ENCODE assay signal across 26 mouse cellular contexts in genomic region chrX:38669111-38669903, GRCm38 (mm10).
"Had no signal": no experiment of that assay in that cellular context is flagged by ENCODE, and none has a peak within 500 bp of the region (broad histone marks: within the 10 kb centered on the region; RNA-seq: fewer than 3 reads in every experiment).

No protein-coding gene starts in this region.

- H3K4me1 ChIP-seq: hindbrain, embryonic 10.5 days; hindbrain, embryonic 12.5 days; kidney, embryonic 15.5 days; limb, embryonic 13.5 days; limb, embryonic 15.5 days; liver, embryonic 12.5 days had no signal

- ATAC-seq: forebrain, postnatal 0 days; hindbrain, embryonic 16.5 days; inflammation-experienced regulatory T-cells, adult 6 months; liver, embryonic 12.5 days had no signal

- H3K9me3 ChIP-seq: hindbrain, embryonic 10.5 days; hindbrain, embryonic 12.5 days; kidney, embryonic 15.5 days; limb, embryonic 13.5 days; limb, embryonic 15.5 days; liver, embryonic 12.5 days had no signal

- H3K27me3 ChIP-seq: hindbrain, embryonic 12.5 days; kidney, embryonic 15.5 days; limb, embryonic 13.5 days; limb, embryonic 15.5 days; liver, embryonic 12.5 days had no signal

- DNase-seq: forebrain, postnatal 0 days; gastrocnemius, adult 2 months; gastrocnemius, postnatal 10 days; gastrocnemius, postnatal 25 days; heart, adult 2 months; heart, postnatal 10 days; heart, postnatal 4 days; kidney, adult 11 months; kidney, adult 2 months; kidney, adult 9 months; kidney, postnatal 14 days; kidney, postnatal 36 days; layer of hippocampus, postnatal 36 days; left cerebral cortex, postnatal 4 days had no signal

- H3K4me2 ChIP-seq: heart, embryonic 11.5 days; hindbrain, embryonic 12.5 days; hindbrain, embryonic 14.5 days; kidney, embryonic 15.5 days; limb, embryonic 13.5 days; limb, embryonic 15.5 days; liver, embryonic 12.5 days had no signal

- H3K9ac ChIP-seq: forebrain, postnatal 0 days; hindbrain, embryonic 12.5 days; hindbrain, embryonic 14.5 days; kidney, embryonic 15.5 days; limb, embryonic 13.5 days; limb, embryonic 15.5 days; liver, embryonic 12.5 days; liver, embryonic 14.5 days had no signal

- H3K27ac ChIP-seq: gastrocnemius, adult 2 months; heart, adult 2 months; hindbrain, embryonic 10.5 days; hindbrain, embryonic 12.5 days; hindbrain, embryonic 14.5 days; kidney, embryonic 15.5 days; kidney, postnatal 0 days; limb, embryonic 13.5 days; limb, embryonic 15.5 days; liver, embryonic 12.5 days; liver, embryonic 14.5 days had no signal

- H3K36me3 ChIP-seq: hindbrain, embryonic 10.5 days; hindbrain, embryonic 12.5 days; kidney, embryonic 15.5 days; limb, embryonic 13.5 days; limb, embryonic 15.5 days; liver, embryonic 12.5 days had no signal

- H3K4me3 ChIP-seq: gastrocnemius, adult 2 months; heart, adult 2 months; hindbrain, embryonic 10.5 days; hindbrain, embryonic 12.5 days; kidney, embryonic 15.5 days; limb, embryonic 13.5 days; limb, embryonic 15.5 days; liver, embryonic 12.5 days had no signal
